Mouse (Mus musculus) stomach, embryonic 14.5 days (tissue): ENCODE data around the gene Tmem186. TPM values are rescaled to one million over a fixed set of nuclear protein-coding genes. Genes with fewer than 3 reads are reported as not detected.

Experiments
- ATAC-seq: fragments of 200-750 bp; cut with Nextera tagmentation; 2 replicates; pipeline ENCODE4 v1.8.0; 2017; ENCODE audit warnings: low read depth, moderate TSS enrichment; ENCODE audit not compliant: insufficient number of reproducible peaks, insufficient read depth, low FRiP score
- H3K27ac ChIP-seq: fragments of 300-500 bp; sonication (generic); 2 replicates; pipeline ENCODE4 v1.5.1; 2014; ENCODE audit warnings: mild to moderate bottlenecking, low read length, moderate library complexity, mixed read lengths
- H3K27me3 ChIP-seq: fragments of 300-500 bp; sonication (generic); 2 replicates; pipeline ENCODE4 v1.6.1; 2014; ENCODE audit warnings: low read length, control low read depth, mixed read lengths; ENCODE audit not compliant: control insufficient read depth, insufficient read depth
- H3K36me3 ChIP-seq: fragments of 300-500 bp; sonication (generic); 2 replicates; pipeline ENCODE4 v1.6.1; 2014; ENCODE audit warnings: mild to moderate bottlenecking, control low read depth, low read length, moderate library complexity, mixed read lengths; ENCODE audit not compliant: control insufficient read depth, insufficient read depth
- H3K4me1 ChIP-seq: fragments of 300-500 bp; sonication (generic); 2 replicates; pipeline ENCODE4 v1.6.1; 2014; ENCODE audit warnings: low read length, control low read depth, mixed read lengths; ENCODE audit not compliant: control insufficient read depth, insufficient read depth
- H3K4me2 ChIP-seq: fragments of 300-500 bp; sonication (generic); replicated peaks from 2 replicates; pipeline ENCODE4 v1.6.1; 2014; ENCODE audit warnings: low read depth, low read length, control low read depth
- H3K4me3 ChIP-seq: fragments of 300-500 bp; sonication (generic); 2 replicates; pipeline ENCODE4 v1.5.1; 2014; ENCODE audit warnings: low read depth, low read length, control low read depth
- H3K9ac ChIP-seq: fragments of 300-500 bp; sonication (generic); replicated peaks from 2 replicates; pipeline ENCODE4 v1.6.1; 2014; ENCODE audit warnings: low read depth, mild to moderate bottlenecking, control low read depth, low read length, moderate library complexity, mixed read lengths
- H3K9me3 ChIP-seq: fragments of 300-500 bp; sonication (generic); 2 replicates; pipeline ENCODE4 v1.6.1; 2016; ENCODE audit warnings: low read depth, low read length, control low read depth; ENCODE audit not compliant: control insufficient read depth
- WGBS: fragments of 180-500 bp; shearing (Covaris S2); extraction: QIAGEN DNeasy Blood & Tissue Kit; methylation state at CpG from one replicate; pipeline ENCODE4 v1.1.7; 2014; 5-methylcytosine and 5-hydroxymethylcytosine counted together
- polyA plus RNA-seq: library from polyadenylated mRNA; unstranded; fragments of >200 nt; fragmentation: Nextera tagmentation; extraction: Ambion mirVana; gene quantifications from 2 replicates; pipeline ENCODE4 v1.2.1, GENCODE M21; 2014

Tmem186 gene
- polyA plus RNA-seq, 1 experiment from 2014 or later, result 12.1 TPM

- Histone ChIP-seq H3K4me1 (no peaks in the 10 kb centered on the region), H3K4me2 (no peak overlapping the region), H3K4me3 (no peak overlapping the region), H3K27me3 (no peaks in the 10 kb centered on the region), H3K9ac (no peak overlapping the region), H3K27ac (no peak overlapping the region), H3K36me3 (no peaks in the 10 kb centered on the region), H3K9me3 (no peaks in the 10 kb centered on the region)
- no peak for ATAC-seq
- WGBS, result 84% methylated on average over 4 of the region's 4 CpGs
Observed at GRCm38 (mm10) chr16:8613039-8613438, 24.5 kb downstream of the Tmem186 start.

GRCm38 (mm10) chr16:8612214-8613005 is 25.1 kb downstream of the Tmem186 start:
- Histone ChIP-seq H3K27me3 (no peaks in the 10 kb centered on the region), H3K4me3 (no peak overlapping the region), H3K9ac (no peak overlapping the region), H3K9me3 (no peaks in the 10 kb centered on the region), H3K27ac (no peak overlapping the region), H3K4me1 (no peaks in the 10 kb centered on the region), H3K36me3 (no peaks in the 10 kb centered on the region), H3K4me2 (no peak overlapping the region)
- WGBS, result 88% methylated on average over 8 of the region's 8 CpGs
- peak; percentile 83; the same call in 1 of the 2 replicates for ATAC-seq

GRCm38 (mm10) chr16:8610397-8610796 is 27.1 kb downstream of the Tmem186 start:
- Histone ChIP-seq H3K36me3 (no peaks in the 10 kb centered on the region), H3K4me2 (no peak overlapping the region), H3K4me1 (no peaks in the 10 kb centered on the region), H3K9me3 (no peaks in the 10 kb centered on the region), H3K4me3 (no peak overlapping the region), H3K27me3 (no peaks in the 10 kb centered on the region), H3K9ac (no peak overlapping the region), H3K27ac (no peak overlapping the region)
- ATAC-seq, result no peak
- 74% methylated on average over 3 of the region's 3 CpGs for WGBS

GRCm38 (mm10) chr16:8603789-8604188 is 33.7 kb downstream of the Tmem186 start:
- no peaks in the 10 kb centered on the region for H3K27me3 ChIP-seq
- no peaks in the 10 kb centered on the region for H3K4me1 ChIP-seq
- no peaks in the 10 kb centered on the region for H3K9me3 ChIP-seq
- no peak overlapping the region for H3K4me3 ChIP-seq
- no peak overlapping the region for H3K9ac ChIP-seq
- 62% methylated on average over 3 of the region's 3 CpGs for WGBS
- H3K4me2 ChIP-seq, result no peak overlapping the region
- H3K36me3 ChIP-seq, result no peaks in the 10 kb centered on the region
- 0 out of 2 replicates have a peak, but pooled peaks have one; percentile 37 for ATAC-seq
- no peak overlapping the region for H3K27ac ChIP-seq

GRCm38 (mm10) chr16:8597516-8597915 is 40.0 kb downstream of the Tmem186 start:
- no peak for ATAC-seq
- no peaks in the 10 kb centered on the region for H3K27me3 ChIP-seq
- no peaks in the 10 kb centered on the region for H3K36me3 ChIP-seq

GRCm38 (mm10) chr16:8596336-8596735 is 41.2 kb downstream of the Tmem186 start:
- 89% methylated on average over 4 of the region's 4 CpGs for WGBS
- no peaks in the 10 kb centered on the region for H3K4me1 ChIP-seq
- no peaks in the 10 kb centered on the region for H3K36me3 ChIP-seq
- ATAC-seq, result no peak
- no peak overlapping the region for H3K9ac ChIP-seq
- no peaks in the 10 kb centered on the region for H3K9me3 ChIP-seq
- H3K27ac ChIP-seq, result no peak overlapping the region
- no peaks in the 10 kb centered on the region for H3K27me3 ChIP-seq
- no peak overlapping the region for H3K4me3 ChIP-seq
- no peak overlapping the region for H3K4me2 ChIP-seq

More at GRCm38 (mm10) chr16:8597516-8597915, 40.0 kb downstream of the Tmem186 start:
- Histone ChIP-seq H3K4me2 (no peak overlapping the region), H3K9ac (no peak overlapping the region), H3K9me3 (no peaks in the 10 kb centered on the region), H3K4me3 (no peak overlapping the region), H3K4me1 (no peaks in the 10 kb centered on the region), H3K27ac (no peak overlapping the region)
- 86% methylated on average over 5 of the region's 5 CpGs for WGBS

GRCm38 (mm10) chr16:8595411-8595810 is 42.1 kb downstream of the Tmem186 start:
- H3K27me3 ChIP-seq, result no peaks in the 10 kb centered on the region
- no peak overlapping the region for H3K4me3 ChIP-seq
- H3K4me2 ChIP-seq, result no peak overlapping the region
- H3K9ac ChIP-seq, result no peak overlapping the region
- WGBS, result 67% methylated on average over 4 of the region's 4 CpGs
- H3K4me1 ChIP-seq, result no peaks in the 10 kb centered on the region
- H3K27ac ChIP-seq, result no peak overlapping the region
- no peak for ATAC-seq
- H3K36me3 ChIP-seq, result no peaks in the 10 kb centered on the region
- no peaks in the 10 kb centered on the region for H3K9me3 ChIP-seq

- WGBS, result 71% methylated on average over 5 of the region's 5 CpGs
- Histone ChIP-seq H3K4me2 (no peak overlapping the region), H3K4me3 (no peak overlapping the region), H3K9ac (no peak overlapping the region), H3K27ac (no peak overlapping the region), H3K27me3 (no peaks in the 10 kb centered on the region), H3K9me3 (no peaks in the 10 kb centered on the region), H3K36me3 (peaks cover 6% of the 10 kb centered on the region), H3K4me1 (no peaks in the 10 kb centered on the region)
- ATAC-seq, result no peak
Observed at GRCm38 (mm10) chr16:8585056-8585455, 52.5 kb downstream of the Tmem186 start.

- H3K27me3 ChIP-seq, result no peaks in the 10 kb centered on the region
- no peaks in the 10 kb centered on the region for H3K9me3 ChIP-seq
- no peaks in the 10 kb centered on the region for H3K4me1 ChIP-seq
- no peak overlapping the region for H3K27ac ChIP-seq
- WGBS, result 88% methylated on average over 1 of the region's 1 CpGs
- no peak overlapping the region for H3K4me2 ChIP-seq
- no peak overlapping the region for H3K4me3 ChIP-seq
- no peak for ATAC-seq
- H3K9ac ChIP-seq, result no peak overlapping the region
- H3K36me3 ChIP-seq, result peaks cover 3% of the 10 kb centered on the region
Observed at GRCm38 (mm10) chr16:8584248-8584647, 53.3 kb downstream of the Tmem186 start.
